Mouse (Mus musculus): Measurements from ENCODE around the gene Gm11937. TPM values are rescaled to one million over a fixed set of nuclear protein-coding genes. Genes with fewer than 3 reads are reported as not detected.
A peak's percentile ranks its signal among the peaks of the same experiment; 100 is the strongest.

The Gm11937 gene
- polyA plus RNA-seq, 1 experiment from 2014 or later = not detected

GRCm38 (mm10) chr11:99640926-99641325 lies 30.9 kb upstream of the Gm11937 start:
- Histone ChIP-seq H3K4me2 (ENCODE audit: low read depth, severe bottlenecking) (no peak overlapping the region), H3K9me3 (ENCODE audit: control insufficient read depth, low read length) (no peaks in the 10 kb centered on the region), H3K27ac (replicated peaks; ENCODE audit: low read depth, low read length) (no peak overlapping the region), H3K4me3 (ENCODE audit: low read depth, low read length) (no peak overlapping the region), H3K9ac (ENCODE audit: low read length) (no peak overlapping the region), H3K36me3 (ENCODE audit: control insufficient read depth, insufficient read depth, low read length) (no peaks in the 10 kb centered on the region), H3K4me1 (ENCODE audit: control insufficient read depth, insufficient read depth, low read length) (no peaks in the 10 kb centered on the region), H3K27me3 (ENCODE audit: control insufficient read depth, insufficient read depth, low read length) (no peaks in the 10 kb centered on the region)
- 25% methylated on average over 1 of the region's 1 CpGs for WGBS
- ATAC-seq (ENCODE audit: insufficient number of reproducible peaks, low FRiP score, low TSS enrichment, low read depth) (no peak), DNase-seq (ENCODE audit: low spot score) (no peak)

- Histone ChIP-seq H3K4me3 (ENCODE audit: low read depth, low read length) (no peak overlapping the region), H3K9ac (ENCODE audit: low read length) (no peak overlapping the region), H3K4me2 (ENCODE audit: low read depth, severe bottlenecking) (no peak overlapping the region), H3K27me3 (ENCODE audit: control insufficient read depth, insufficient read depth, low read length) (no peaks in the 10 kb centered on the region), H3K36me3 (ENCODE audit: control insufficient read depth, insufficient read depth, low read length) (no peaks in the 10 kb centered on the region), H3K9me3 (ENCODE audit: control insufficient read depth, low read length) (no peaks in the 10 kb centered on the region), H3K27ac (replicated peaks; ENCODE audit: low read depth, low read length) (no peak overlapping the region), H3K4me1 (ENCODE audit: control insufficient read depth, insufficient read depth, low read length) (no peaks in the 10 kb centered on the region)
- DNase-seq (ENCODE audit: low spot score) (no peak), ATAC-seq (ENCODE audit: insufficient number of reproducible peaks, low FRiP score, low TSS enrichment, low read depth) (no peak)
- WGBS = 69% methylated on average over 1 of the region's 1 CpGs
Measured at GRCm38 (mm10) chr11:99637086-99637485, 27.1 kb upstream of the Gm11937 start.

GRCm38 (mm10) chr11:99634653-99635134 lies 24.7 kb upstream of the Gm11937 start, which contains the start of gene Krtap4-2:
Gene Krtap4-2, minus strand, starts transcription at chr11:99635084.
- Histone ChIP-seq H3K9ac (ENCODE audit: low read length) (no peak within 1 kb of the TSS), H3K27me3 (ENCODE audit: control insufficient read depth, insufficient read depth, low read length) (no peaks in the 10 kb centered on the region), H3K4me3 (ENCODE audit: low read depth, low read length) (no peak within 1 kb of the TSS), H3K9me3 (ENCODE audit: control insufficient read depth, low read length) (no peaks in the 10 kb centered on the region), H3K36me3 (ENCODE audit: control insufficient read depth, insufficient read depth, low read length) (no peaks in the 10 kb centered on the region), H3K4me2 (ENCODE audit: low read depth, severe bottlenecking) (no peak within 1 kb of the TSS), H3K4me1 (ENCODE audit: control insufficient read depth, insufficient read depth, low read length) (no peaks in the 10 kb centered on the region), H3K27ac (replicated peaks; ENCODE audit: low read depth, low read length) (no peak within 1 kb of the TSS)
- ATAC-seq (ENCODE audit: insufficient number of reproducible peaks, low FRiP score, low TSS enrichment, low read depth) (no peak), DNase-seq (ENCODE audit: low spot score) (peak; percentile 22)
- 34% methylated on average over 7 of the region's 8 CpGs for WGBS

- ATAC-seq (ENCODE audit: insufficient number of reproducible peaks, low FRiP score, low TSS enrichment, low read depth) = no peak
- no peaks in the 10 kb centered on the region for H3K27me3 ChIP-seq (ENCODE audit: control insufficient read depth, insufficient read depth, low read length)
- H3K9ac ChIP-seq (ENCODE audit: low read length) = no peak overlapping the region
- no peak overlapping the region for H3K4me3 ChIP-seq (ENCODE audit: low read depth, low read length)
- H3K36me3 ChIP-seq (ENCODE audit: control insufficient read depth, insufficient read depth, low read length) = no peaks in the 10 kb centered on the region
- H3K4me1 ChIP-seq (ENCODE audit: control insufficient read depth, insufficient read depth, low read length) = no peaks in the 10 kb centered on the region
- DNase-seq (ENCODE audit: low spot score) = no peak
- H3K4me2 ChIP-seq (ENCODE audit: low read depth, severe bottlenecking) = no peak overlapping the region
- H3K9me3 ChIP-seq (ENCODE audit: control insufficient read depth, low read length) = no peaks in the 10 kb centered on the region
- no peak overlapping the region for H3K27ac ChIP-seq (replicated peaks; ENCODE audit: low read depth, low read length)
- 74% methylated on average over 2 of the region's 2 CpGs for WGBS
Measured at GRCm38 (mm10) chr11:99633293-99633692, 23.3 kb upstream of the Gm11937 start.

- WGBS = 82% methylated on average over 3 of the region's 3 CpGs
- Histone ChIP-seq H3K27me3 (ENCODE audit: control insufficient read depth, insufficient read depth, low read length) (no peaks in the 10 kb centered on the region), H3K36me3 (ENCODE audit: control insufficient read depth, insufficient read depth, low read length) (no peaks in the 10 kb centered on the region), H3K27ac (replicated peaks; ENCODE audit: low read depth, low read length) (no peak overlapping the region), H3K4me1 (ENCODE audit: control insufficient read depth, insufficient read depth, low read length) (no peaks in the 10 kb centered on the region), H3K9me3 (ENCODE audit: control insufficient read depth, low read length) (no peaks in the 10 kb centered on the region), H3K9ac (ENCODE audit: low read length) (no peak overlapping the region), H3K4me2 (ENCODE audit: low read depth, severe bottlenecking) (no peak overlapping the region), H3K4me3 (ENCODE audit: low read depth, low read length) (no peak overlapping the region)
- DNase-seq (ENCODE audit: low spot score) = no peak
- ATAC-seq (ENCODE audit: insufficient number of reproducible peaks, low FRiP score, low TSS enrichment, low read depth) = no peak
Measured at GRCm38 (mm10) chr11:99630890-99631289, 20.9 kb upstream of the Gm11937 start.

- DNase-seq (ENCODE audit: low spot score) (no peak), ATAC-seq (ENCODE audit: insufficient number of reproducible peaks, low FRiP score, low TSS enrichment, low read depth) (no peak)
- no peak within 1 kb of the TSS for H3K27ac ChIP-seq (replicated peaks; ENCODE audit: low read depth, low read length)
- H3K36me3 ChIP-seq (ENCODE audit: control insufficient read depth, insufficient read depth, low read length) = no peaks in the 10 kb centered on the region
- H3K9ac ChIP-seq (ENCODE audit: low read length) = no peak within 1 kb of the TSS
- WGBS = 78% methylated on average over 4 of the region's 4 CpGs
- H3K4me2 ChIP-seq (ENCODE audit: low read depth, severe bottlenecking) = no peak within 1 kb of the TSS
- no peaks in the 10 kb centered on the region for H3K27me3 ChIP-seq (ENCODE audit: control insufficient read depth, insufficient read depth, low read length)
- no peak within 1 kb of the TSS for H3K4me3 ChIP-seq (ENCODE audit: low read depth, low read length)
- no peaks in the 10 kb centered on the region for H3K9me3 ChIP-seq (ENCODE audit: control insufficient read depth, low read length)
- no peaks in the 10 kb centered on the region for H3K4me1 ChIP-seq (ENCODE audit: control insufficient read depth, insufficient read depth, low read length)
Measured at GRCm38 (mm10) chr11:99628138-99628537, 18.1 kb upstream of the Gm11937 start, which contains the start of gene Krtap4-1. Gene Krtap4-1, minus strand, starts transcription at chr11:99628238.

- H3K27me3 ChIP-seq (ENCODE audit: control insufficient read depth, insufficient read depth, low read length) = no peaks in the 10 kb centered on the region
- H3K4me1 ChIP-seq (ENCODE audit: control insufficient read depth, insufficient read depth, low read length) = no peaks in the 10 kb centered on the region
- H3K4me2 ChIP-seq (ENCODE audit: low read depth, severe bottlenecking) = no peak within 1 kb of the TSS
- no peak for ATAC-seq (ENCODE audit: insufficient number of reproducible peaks, low FRiP score, low TSS enrichment, low read depth)
- no peak within 1 kb of the TSS for H3K4me3 ChIP-seq (ENCODE audit: low read depth, low read length)
- WGBS = 85% methylated on average over 2 of the region's 2 CpGs
- H3K9ac ChIP-seq (ENCODE audit: low read length) = no peak within 1 kb of the TSS
- DNase-seq (ENCODE audit: low spot score) = no peak
- H3K9me3 ChIP-seq (ENCODE audit: control insufficient read depth, low read length) = no peaks in the 10 kb centered on the region
- no peak within 1 kb of the TSS for H3K27ac ChIP-seq (replicated peaks; ENCODE audit: low read depth, low read length)
- no peaks in the 10 kb centered on the region for H3K36me3 ChIP-seq (ENCODE audit: control insufficient read depth, insufficient read depth, low read length)
Measured at GRCm38 (mm10) chr11:99620335-99620734, 10.3 kb upstream of the Gm11937 start, which contains the start of gene Gm11562. Gene Gm11562, minus strand, starts transcription at chr11:99620435.

- Histone ChIP-seq H3K27me3 (ENCODE audit: control insufficient read depth, insufficient read depth, low read length) (no peaks in the 10 kb centered on the region), H3K4me2 (ENCODE audit: low read depth, severe bottlenecking) (no peak within 1 kb of the TSS), H3K4me1 (ENCODE audit: control insufficient read depth, insufficient read depth, low read length) (no peaks in the 10 kb centered on the region), H3K9me3 (ENCODE audit: control insufficient read depth, low read length) (no peaks in the 10 kb centered on the region), H3K27ac (replicated peaks; ENCODE audit: low read depth, low read length) (no peak within 1 kb of the TSS), H3K9ac (ENCODE audit: low read length) (no peak within 1 kb of the TSS), H3K4me3 (ENCODE audit: low read depth, low read length) (no peak within 1 kb of the TSS), H3K36me3 (ENCODE audit: control insufficient read depth, insufficient read depth, low read length) (no peaks in the 10 kb centered on the region)
- DNase-seq (ENCODE audit: low spot score) (no peak), ATAC-seq (ENCODE audit: insufficient number of reproducible peaks, low FRiP score, low TSS enrichment, low read depth) (no peak)
- WGBS = 81% methylated on average over 3 of the region's 3 CpGs
Measured at GRCm38 (mm10) chr11:99614796-99615363, 4.9 kb upstream of the Gm11937 start, which contains the start of gene Krtap2-4. Gene Krtap2-4, minus strand, starts transcription at chr11:99614846.

- no peak for DNase-seq (ENCODE audit: low spot score)
- no peak for ATAC-seq (ENCODE audit: insufficient number of reproducible peaks, low FRiP score, low TSS enrichment, low read depth)
- H3K9me3 ChIP-seq (ENCODE audit: control insufficient read depth, low read length) = no peaks in the 10 kb centered on the region
- H3K4me3 ChIP-seq (ENCODE audit: low read depth, low read length) = no peak overlapping the region
- no peak overlapping the region for H3K9ac ChIP-seq (ENCODE audit: low read length)
- H3K4me2 ChIP-seq (ENCODE audit: low read depth, severe bottlenecking) = no peak overlapping the region
- H3K4me1 ChIP-seq (ENCODE audit: control insufficient read depth, insufficient read depth, low read length) = no peaks in the 10 kb centered on the region
- H3K36me3 ChIP-seq (ENCODE audit: control insufficient read depth, insufficient read depth, low read length) = no peaks in the 10 kb centered on the region
- WGBS = 70% methylated on average over 1 of the region's 1 CpGs
- H3K27ac ChIP-seq (replicated peaks; ENCODE audit: low read depth, low read length) = no peak overlapping the region
- H3K27me3 ChIP-seq (ENCODE audit: control insufficient read depth, insufficient read depth, low read length) = no peaks in the 10 kb centered on the region
Measured at GRCm38 (mm10) chr11:99609126-99609525, 863 bp downstream of the Gm11937 start.
